9 mouse cellular contexts compared by ENCODE assay signal in the genomic region with DNA sequence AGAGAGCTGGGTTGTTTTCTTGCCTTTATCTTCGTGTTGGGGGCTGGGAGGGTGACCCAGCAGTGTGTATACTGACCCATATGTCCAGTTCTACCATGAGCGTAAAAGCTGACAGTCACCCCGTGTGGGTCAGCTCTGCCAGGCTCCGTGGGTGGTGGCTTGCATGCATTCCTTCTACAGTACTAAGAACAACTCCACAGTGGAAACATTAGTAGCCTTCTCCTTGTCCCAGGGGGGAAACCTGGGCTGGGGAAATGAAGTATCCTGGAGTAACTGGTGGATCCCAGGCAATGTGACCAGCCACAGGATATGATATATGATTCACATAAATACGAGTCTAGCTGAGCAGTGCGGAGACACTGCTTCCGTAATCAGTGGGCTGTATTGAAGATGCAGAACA. TPM values are rescaled to one million over a fixed set of nuclear protein-coding genes. Genes with fewer than 3 reads are reported as not detected.
DNase-seq lines count a peak whose midpoint lies in the region; ATAC-seq and TF ChIP-seq lines count a peak whose summit lies in the region.
"Had no signal": no experiment of that assay in that cellular context is flagged by ENCODE, and none has a peak within 500 bp of the region (broad histone marks: within the 10 kb centered on the region; RNA-seq: fewer than 3 reads in every experiment).

No protein-coding gene starts in this region.

- H3K36me3 ChIP-seq in liver, embryonic 11.5 days (ENCODE audit: control insufficient read depth, insufficient read depth, low read length) = no peaks in the 10 kb centered on the region
- no peaks in the 10 kb centered on the region for H3K36me3 ChIP-seq in forebrain, embryonic 11.5 days (ENCODE audit: control insufficient read depth, insufficient read depth, low read length)
- H3K36me3 ChIP-seq in limb, embryonic 13.5 days = peaks cover 7% of the 10 kb centered on the region; the same call in 1 of the 2 replicates
- H3K36me3 ChIP-seq in small intestine, adult 2 months (ENCODE audit: control insufficient read depth, insufficient read depth, low read length) = no peaks in the 10 kb centered on the region; the same call in 1 of the 2 replicates

- no peaks in the 10 kb centered on the region for H3K9me3 ChIP-seq in liver, embryonic 11.5 days (ENCODE audit: control insufficient read depth, low read length)
- no peaks in the 10 kb centered on the region for H3K9me3 ChIP-seq in forebrain, embryonic 11.5 days (ENCODE audit: control insufficient read depth, low read length)
- no peaks in the 10 kb centered on the region for H3K9me3 ChIP-seq in limb, embryonic 13.5 days

- H3K27me3 ChIP-seq in liver, embryonic 11.5 days (replicated peaks; ENCODE audit: control insufficient read depth, insufficient read depth, low read length) = peaks cover 66% of the 10 kb centered on the region
- peaks cover 13% of the 10 kb centered on the region; the same call in 1 of the 2 replicates for H3K27me3 ChIP-seq in forebrain, embryonic 11.5 days (ENCODE audit: control insufficient read depth, insufficient read depth, low read length)
- H3K27me3 ChIP-seq in limb, embryonic 13.5 days = peaks cover 12% of the 10 kb centered on the region
- no peaks in the 10 kb centered on the region for H3K27me3 ChIP-seq in small intestine, adult 2 months (ENCODE audit: control insufficient read depth, insufficient read depth, low read length)

- no peak for DNase-seq in liver, embryonic 11.5 days (ENCODE audit: low spot score)
- DNase-seq in liver = no peak
- DNase-seq in forebrain, embryonic 11.5 days (ENCODE audit: low spot score) = no peak
- DNase-seq in thymus, postnatal 4 days = no peak
- no peak for DNase-seq in layer of hippocampus, postnatal 10 days (ENCODE audit: low spot score in 2 of 2)
- DNase-seq in spleen, postnatal 10 days (ENCODE audit: low spot score in 2 of 2) = no peak
- DNase-seq: cerebellum, postnatal 14 days had no signal

- TF ChIP-seq POLR2A in small intestine, adult 2 months (IDR thresholded peaks at IDR 0.05; ENCODE audit: low read depth, low read length) = no peak

- H3K4me2 ChIP-seq in liver, embryonic 11.5 days = peak overlapping the region; percentile 66
- H3K4me2 ChIP-seq in forebrain, embryonic 11.5 days (ENCODE audit: low read depth, low read length, severe bottlenecking) = peak overlapping the region; percentile 98; the same call in 1 of the 2 replicates
- peak overlapping the region; percentile 74 for H3K4me2 ChIP-seq in limb, embryonic 13.5 days (replicated peaks)

- WGBS in liver, embryonic 11.5 days = 36% methylated on average over 7 of the region's 7 CpGs
- 30% methylated on average over 7 of the region's 7 CpGs for WGBS in forebrain, embryonic 11.5 days
- WGBS in limb, embryonic 13.5 days = 22% methylated on average over 7 of the region's 7 CpGs
- WGBS in small intestine, adult 2 months = 8% methylated on average over 7 of the region's 7 CpGs

- TF ChIP-seq CTCF in small intestine, adult 2 months (IDR thresholded peaks at IDR 0.05; ENCODE audit: extremely low read depth, insufficient read length, insufficient replicate concordance, low read depth, low read length) = no peak

- no peak overlapping the region for H3K27ac ChIP-seq in liver, embryonic 11.5 days (ENCODE audit: low read depth, low read length)
- no peak overlapping the region for H3K27ac ChIP-seq in forebrain, embryonic 11.5 days (ENCODE audit: low read depth, low read length)
- peak overlapping the region; percentile 98; the same call in 1 of the 2 replicates for H3K27ac ChIP-seq in limb, embryonic 13.5 days
- H3K27ac ChIP-seq in small intestine, adult 2 months (ENCODE audit: insufficient read depth, low read depth, low read length) = peak overlapping the region; percentile 78

- ATAC-seq in liver, embryonic 11.5 days (replicated peaks; ENCODE audit: low FRiP score) = no peak
- no peak for ATAC-seq in forebrain, embryonic 11.5 days (replicated peaks; ENCODE audit: low FRiP score)
- no peak for ATAC-seq in limb, embryonic 13.5 days (ENCODE audit: low FRiP score, low read depth)

- H3K4me1 ChIP-seq in liver, embryonic 11.5 days (replicated peaks; ENCODE audit: control insufficient read depth, insufficient read depth, low read length) = peaks cover 14% of the 10 kb centered on the region
- peaks cover 9% of the 10 kb centered on the region; the same call in 1 of the 2 replicates for H3K4me1 ChIP-seq in forebrain, embryonic 11.5 days (replicated peaks; ENCODE audit: control insufficient read depth, insufficient read depth, low read length)
- peaks cover 55% of the 10 kb centered on the region for H3K4me1 ChIP-seq in limb, embryonic 13.5 days
- H3K4me1 ChIP-seq in small intestine, adult 2 months (ENCODE audit: control insufficient read depth, insufficient read depth, insufficient read length, low read length) = peaks cover 38% of the 10 kb centered on the region

- H3K9ac ChIP-seq in liver, embryonic 11.5 days (ENCODE audit: low read depth, low read length) = no peak overlapping the region
- no peak overlapping the region for H3K9ac ChIP-seq in forebrain, embryonic 11.5 days (ENCODE audit: low read length)
- H3K9ac ChIP-seq in limb, embryonic 13.5 days = peak overlapping the region; percentile 97

- peak overlapping the region; percentile 68 for H3K4me3 ChIP-seq in liver, embryonic 11.5 days (ENCODE audit: low read depth, low read length)
- H3K4me3 ChIP-seq in forebrain, embryonic 11.5 days (ENCODE audit: low read depth, low read length) = peak overlapping the region; percentile 77; the same call in 1 of the 2 replicates
- H3K4me3 ChIP-seq in limb, embryonic 13.5 days = peak overlapping the region; percentile 97
- H3K4me3 ChIP-seq in small intestine, adult 2 months (ENCODE audit: low read depth, low read length) = peak overlapping the region; percentile 98

RNA-seq across cellular contexts. Expression of a gene that starts 1.5 kb away (rescaled TPM):
- polyA plus RNA-seq in liver, embryonic 11.5 days (2014; fragmentation: Nextera tagmentation; extraction: Ambion mirVana) = 12.4 and 13.5 TPM in 2 replicates
- polyA plus RNA-seq in forebrain, embryonic 11.5 days (2014; fragmentation: Nextera tagmentation; extraction: Ambion mirVana) = 19.7 and 23.2 TPM in 2 replicates
- polyA plus RNA-seq in limb, embryonic 13.5 days (2015; fragmentation: Nextera tagmentation; extraction: Ambion mirVana) = 47.3 and 53.0 TPM in 2 replicates
- polyA plus RNA-seq in small intestine, adult 2 months (2012; rRNA removed) = 40.2 and 105 TPM in 2 replicates
- 1 to 10 TPM; 3.3 to 4.2 TPM for total RNA-seq in layer of hippocampus, postnatal 10 days (2021)

RNA-seq across cellular contexts. Expression of a gene that starts 13.4 kb away (rescaled TPM):
- 6.4 and 8.5 TPM in 2 replicates for polyA plus RNA-seq in liver, embryonic 11.5 days (2014; fragmentation: Nextera tagmentation; extraction: Ambion mirVana)
- polyA plus RNA-seq in forebrain, embryonic 11.5 days (2014; fragmentation: Nextera tagmentation; extraction: Ambion mirVana) = 9.0 and 9.2 TPM in 2 replicates
- polyA plus RNA-seq in limb, embryonic 13.5 days (2015; fragmentation: Nextera tagmentation; extraction: Ambion mirVana) = 10.4 and 12.4 TPM in 2 replicates
- 26.0 and 52.1 TPM in 2 replicates for polyA plus RNA-seq in small intestine, adult 2 months (2012; rRNA removed)
- total RNA-seq in layer of hippocampus, postnatal 10 days (2021) = 10 to 100 TPM in 1 of 2 experiments, 1 to 10 TPM in 1; 8.9 to 10.1 TPM

RNA-seq across cellular contexts. Expression of a gene that starts 25.1 kb away (rescaled TPM):
- 99.4 and 100 TPM in 2 replicates for polyA plus RNA-seq in liver, embryonic 11.5 days (2014; fragmentation: Nextera tagmentation; extraction: Ambion mirVana)
- polyA plus RNA-seq in forebrain, embryonic 11.5 days (2014; fragmentation: Nextera tagmentation; extraction: Ambion mirVana) = 111 and 112 TPM in 2 replicates
- polyA plus RNA-seq in limb, embryonic 13.5 days (2015; fragmentation: Nextera tagmentation; extraction: Ambion mirVana) = 76.0 and 79.4 TPM in 2 replicates
- polyA plus RNA-seq in small intestine, adult 2 months (2012; rRNA removed) = 17.2 and 37.7 TPM in 2 replicates
- total RNA-seq in layer of hippocampus, postnatal 10 days (2021) = 100 to 1,000 TPM; 108 to 110 TPM

RNA-seq across cellular contexts. Expression of a gene that starts 27.5 kb away (rescaled TPM):
- 0.53 and 0.88 TPM in 2 replicates for polyA plus RNA-seq in liver, embryonic 11.5 days (2014; fragmentation: Nextera tagmentation; extraction: Ambion mirVana)
- polyA plus RNA-seq in forebrain, embryonic 11.5 days (2014; fragmentation: Nextera tagmentation; extraction: Ambion mirVana) = not detected in 2 replicates
- polyA plus RNA-seq in limb, embryonic 13.5 days (2015; fragmentation: Nextera tagmentation; extraction: Ambion mirVana) = 1.4 and 1.6 TPM in 2 replicates
- not detected in 2 replicates for polyA plus RNA-seq in small intestine, adult 2 months (2012; rRNA removed)
- total RNA-seq in layer of hippocampus, postnatal 10 days (2021) = not detected

RNA-seq across cellular contexts. Expression of a gene that starts 30.1 kb away (rescaled TPM):
- 0.65 and 0.89 TPM in 2 replicates for polyA plus RNA-seq in liver, embryonic 11.5 days (2014; fragmentation: Nextera tagmentation; extraction: Ambion mirVana)
- not detected in 2 replicates for polyA plus RNA-seq in forebrain, embryonic 11.5 days (2014; fragmentation: Nextera tagmentation; extraction: Ambion mirVana)
- 11.3 and 12.9 TPM in 2 replicates for polyA plus RNA-seq in limb, embryonic 13.5 days (2015; fragmentation: Nextera tagmentation; extraction: Ambion mirVana)
- 0.24 and 0.42 TPM in 2 replicates for polyA plus RNA-seq in small intestine, adult 2 months (2012; rRNA removed)
- total RNA-seq in layer of hippocampus, postnatal 10 days (2021) = 1 to 10 TPM; 1.4 to 1.6 TPM

Comparison
In these comparisons a context has a peak if more than half of its experiments do, and no peak if none do; other contexts are left out.
1. H3K27ac ChIP-seq: peak in limb, embryonic 13.5 days (single experiment) and small intestine, adult 2 months (single experiment); none in liver, embryonic 11.5 days (single experiment) and forebrain, embryonic 11.5 days (single experiment).
2. Peak in every context shown above with its lines, with median percentiles within 50 percentile points of each other: H3K4me2 ChIP-seq and H3K4me3 ChIP-seq.